In genomic region chrX:77597674-77598073, GRCm38 (mm10) we compare ENCODE assay signal across 11 mouse cellular contexts.
A peak's percentile ranks its signal among the peaks of the same experiment; 100 is the strongest.
DNase-seq lines count a peak whose midpoint lies in the region; ATAC-seq and TF ChIP-seq lines count a peak whose summit lies in the region.
"Had no signal": no experiment of that assay in that cellular context is flagged by ENCODE, and none has a peak within 500 bp of the region (broad histone marks: within the 10 kb centered on the region; RNA-seq: fewer than 3 reads in every experiment).

No protein-coding gene starts in this region.

- no peaks in the 10 kb centered on the region for H3K27me3 ChIP-seq in kidney, postnatal 0 days (ENCODE audit: insufficient read depth, low read length)
- H3K27me3 ChIP-seq in kidney, embryonic 16.5 days (ENCODE audit: insufficient read depth, low read length) = no peaks in the 10 kb centered on the region
- no peaks in the 10 kb centered on the region for H3K27me3 ChIP-seq in midbrain, embryonic 14.5 days (ENCODE audit: control insufficient read depth, insufficient read depth, low read length)
- no peaks in the 10 kb centered on the region for H3K27me3 ChIP-seq in heart, adult 2 months (ENCODE audit: control insufficient read depth, insufficient read depth, low read length)

- no peak overlapping the region for H3K4me3 ChIP-seq in kidney, postnatal 0 days (replicated peaks; ENCODE audit: low read depth, low read length)
- H3K4me3 ChIP-seq in kidney, embryonic 16.5 days (ENCODE audit: low read length) = no peak overlapping the region
- no peak overlapping the region for H3K4me3 ChIP-seq in midbrain, embryonic 14.5 days (replicated peaks; ENCODE audit: low read depth, low read length)
- no peak overlapping the region for H3K4me3 ChIP-seq in heart, adult 2 months
- H3K4me3 ChIP-seq: layer of hippocampus, adult 2 months had no signal

- no peak for ATAC-seq in kidney, postnatal 0 days (replicated peaks; ENCODE audit: low FRiP score, low read depth)
- ATAC-seq in kidney, embryonic 16.5 days (ENCODE audit: low FRiP score, low TSS enrichment) = no peak
- no peak for ATAC-seq in midbrain, embryonic 14.5 days (ENCODE audit: low FRiP score, low TSS enrichment)
- ATAC-seq: forebrain, postnatal 0 days had no signal

- H3K4me1 ChIP-seq in kidney, postnatal 0 days (replicated peaks; ENCODE audit: insufficient read depth, low read length) = no peaks in the 10 kb centered on the region
- H3K4me1 ChIP-seq in kidney, embryonic 16.5 days (ENCODE audit: insufficient read depth, low read length) = 0 out of 2 replicates have a peak, but pooled peaks cover 3% of the 10 kb centered on the region
- no peaks in the 10 kb centered on the region for H3K4me1 ChIP-seq in midbrain, embryonic 14.5 days (ENCODE audit: control insufficient read depth, insufficient read depth, low read length)
- H3K4me1 ChIP-seq in heart, adult 2 months (ENCODE audit: control insufficient read depth, insufficient read depth, low read length) = peaks cover 4% of the 10 kb centered on the region

- H3K79me2 ChIP-seq in heart, adult 2 months (replicated peaks; ENCODE audit: control insufficient read depth, insufficient read depth, low read length) = no peaks in the 10 kb centered on the region; the same call in 1 of the 2 replicates

- H3K4me2 ChIP-seq in kidney, postnatal 0 days (ENCODE audit: low read length) = no peak overlapping the region
- no peak overlapping the region for H3K4me2 ChIP-seq in kidney, embryonic 16.5 days (replicated peaks; ENCODE audit: low read depth, low read length)
- no peak overlapping the region for H3K4me2 ChIP-seq in midbrain, embryonic 14.5 days (ENCODE audit: low read length)

- no peaks in the 10 kb centered on the region for H3K9me3 ChIP-seq in kidney, postnatal 0 days (replicated peaks; ENCODE audit: low read length)
- H3K9me3 ChIP-seq in kidney, embryonic 16.5 days (ENCODE audit: low read length) = no peaks in the 10 kb centered on the region
- H3K9me3 ChIP-seq in midbrain, embryonic 14.5 days (ENCODE audit: control insufficient read depth, low read length) = no peaks in the 10 kb centered on the region

- H3K27ac ChIP-seq in kidney, postnatal 0 days = no peak overlapping the region
- H3K27ac ChIP-seq in kidney, embryonic 16.5 days (ENCODE audit: low read length) = no peak overlapping the region
- no peak overlapping the region for H3K27ac ChIP-seq in midbrain, embryonic 14.5 days (replicated peaks; ENCODE audit: low read depth, low read length)
- no peak overlapping the region for H3K27ac ChIP-seq in heart, adult 2 months
- H3K27ac ChIP-seq: layer of hippocampus, adult 2 months had no signal

- DNase-seq in kidney, postnatal 0 days (ENCODE audit: low spot score) = peak; percentile 11
- DNase-seq in adrenal gland, adult 8-10 months = peak; percentile 22
- DNase-seq in cerebellum, adult 8-10 months = peak; percentile 34
- peak; percentile 26 to 47 for DNase-seq in right cerebral cortex, adult 2 months (ENCODE audit: low spot score in 2 of 2)
- no peak for DNase-seq in c-Kit-positive CD71-positive TER-119-positive erythroid progenitor cells, embryonic 14.5 days (ENCODE audit: low spot score)
- DNase-seq in midbrain, embryonic 14.5 days = no peak
- DNase-seq in heart, adult 2 months = no peak
- DNase-seq: forebrain, postnatal 0 days; liver had no signal

- TF ChIP-seq POLR2A in heart, adult 2 months (IDR thresholded peaks at IDR 0.05; ENCODE audit: insufficient read depth, low read depth, low read length) = no peak

- TF ChIP-seq CTCF in kidney, postnatal 0 days (IDR thresholded peaks at IDR 0.05; ENCODE audit: low read depth) = no peak
- no peak for TF ChIP-seq CTCF in heart, adult 2 months (IDR thresholded peaks at IDR 0.05)

- no peaks in the 10 kb centered on the region for H3K36me3 ChIP-seq in kidney, postnatal 0 days (ENCODE audit: insufficient read depth, low read length)
- H3K36me3 ChIP-seq in kidney, embryonic 16.5 days (ENCODE audit: insufficient read depth, low read length) = no peaks in the 10 kb centered on the region
- H3K36me3 ChIP-seq in midbrain, embryonic 14.5 days (ENCODE audit: control insufficient read depth, insufficient read depth, low read length) = no peaks in the 10 kb centered on the region
- peaks cover 3% of the 10 kb centered on the region; the same call in 1 of the 2 replicates for H3K36me3 ChIP-seq in heart, adult 2 months (ENCODE audit: control insufficient read depth, insufficient read depth, low read length)

- TF ChIP-seq EP300 in heart, adult 2 months (IDR thresholded peaks at IDR 0.05; ENCODE audit: insufficient read depth, low read depth, low read length) = no peak

- intact Hi-C loops in heart, adult 2 months (cut with DNase I) = no loop called here

- H3K9ac ChIP-seq in kidney, postnatal 0 days (ENCODE audit: low read depth, low read length) = no peak overlapping the region
- H3K9ac ChIP-seq in kidney, embryonic 16.5 days (replicated peaks; ENCODE audit: low read length) = no peak overlapping the region
- no peak overlapping the region for H3K9ac ChIP-seq in midbrain, embryonic 14.5 days (replicated peaks; ENCODE audit: low read length)
- H3K9ac ChIP-seq in heart, adult 2 months (ENCODE audit: low read depth, low read length) = no peak overlapping the region
- H3K9ac ChIP-seq: forebrain, postnatal 0 days had no signal

Comparison
In these comparisons a context has a peak if more than half of its experiments do, and no peak if none do; other contexts are left out.
1. DNase-seq: peak in kidney, postnatal 0 days (single experiment), adrenal gland, adult 8-10 months (single experiment), cerebellum, adult 8-10 months (single experiment) and right cerebral cortex, adult 2 months (2 of 2); none in c-Kit-positive CD71-positive TER-119-positive erythroid progenitor cells, embryonic 14.5 days (single experiment), midbrain, embryonic 14.5 days (single experiment) and heart, adult 2 months (0 of 2).